Mouse (Mus musculus): Measurements from ENCODE around the gene Fbxw24.
"Not testable (repeated sequence)": the region's sequence is repeated elsewhere in the genome, so short reads cannot be mapped to it uniquely, and the experiment has no call there.

Gene Fbxw24

DNA sequence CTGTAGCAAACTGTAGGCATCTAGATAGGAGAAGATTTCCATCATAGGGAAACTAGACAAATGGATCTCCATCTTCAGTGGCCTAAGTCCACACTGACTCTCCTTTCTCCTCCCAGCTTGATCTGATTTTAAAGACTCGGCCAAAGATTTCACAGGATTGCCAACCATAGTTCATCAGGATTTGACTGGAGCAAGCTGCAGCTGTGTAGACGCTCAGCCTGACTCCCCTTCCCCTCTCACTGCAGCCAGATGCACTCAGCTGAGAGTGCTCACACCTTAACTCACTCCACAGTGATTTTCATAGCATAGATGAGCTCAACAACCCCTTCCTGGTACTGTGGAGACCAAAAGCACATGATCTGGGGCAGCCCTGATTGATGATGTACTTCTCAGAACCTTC, at the start of gene Fbxw24:
Gene Fbxw24 (minus strand): TSS at position 101 of the 400 bp plus-strand sequence.
- DNase-seq, result not testable (repeated sequence)

GRCm38 (mm10) chr9:109664552-109664951, 38.7 kb upstream of the Fbxw24 start, which contains the start of gene Fbxw25:
Gene Fbxw25 (minus strand): TSS chr9:109664652.
- not testable (repeated sequence) for DNase-seq

DNA sequence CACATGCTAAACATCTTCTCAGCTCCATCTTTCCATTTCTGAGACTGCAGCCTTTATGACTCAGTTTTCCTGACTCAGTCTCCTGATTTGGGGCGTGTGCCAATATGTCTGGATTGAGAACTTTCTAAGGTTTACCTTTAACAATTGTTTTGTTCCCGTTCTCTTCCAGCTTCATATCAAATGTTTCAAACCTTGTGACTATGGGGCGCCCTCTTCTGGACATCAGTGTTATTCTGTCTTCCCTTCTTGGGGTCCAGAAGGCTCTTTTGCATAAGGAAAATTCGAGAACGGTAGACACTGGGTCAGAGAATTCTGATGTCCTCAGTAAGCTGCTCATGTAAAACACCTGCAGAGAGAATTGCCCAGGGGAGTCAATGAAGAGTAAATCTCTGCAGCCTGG, 19.0 kb downstream of the Fbxw24 start:
- peak; percentile 59 for DNase-seq

DNA sequence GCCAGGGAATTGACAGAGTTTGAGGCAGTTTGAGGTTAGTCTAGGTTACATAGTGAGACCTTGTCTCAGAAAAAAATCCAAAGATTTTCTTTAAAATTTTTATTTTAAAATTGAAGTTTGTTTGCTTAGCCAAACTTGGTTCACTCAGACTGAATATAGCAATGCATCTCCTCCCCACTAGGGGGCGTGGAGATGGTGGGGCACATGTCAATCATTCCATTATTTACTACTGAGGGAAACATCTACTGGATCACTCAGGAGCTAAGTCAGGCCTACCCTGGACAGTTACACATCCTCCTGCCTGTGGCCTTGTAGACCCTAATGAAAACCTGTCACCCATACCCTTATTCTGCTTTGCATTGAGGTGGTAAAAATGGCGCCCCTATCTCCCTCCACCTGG, 23.7 kb downstream of the Fbxw24 start:
- peak; percentile 2 for DNase-seq

- no peak for DNase-seq
These were observed 28.6 kb downstream of the Fbxw24 start for GRCm38 (mm10) chr9:109597226-109597625.

- DNase-seq, result no peak
These were observed 31.0 kb downstream of the Fbxw24 start for GRCm38 (mm10) chr9:109594866-109595265.

DNA sequence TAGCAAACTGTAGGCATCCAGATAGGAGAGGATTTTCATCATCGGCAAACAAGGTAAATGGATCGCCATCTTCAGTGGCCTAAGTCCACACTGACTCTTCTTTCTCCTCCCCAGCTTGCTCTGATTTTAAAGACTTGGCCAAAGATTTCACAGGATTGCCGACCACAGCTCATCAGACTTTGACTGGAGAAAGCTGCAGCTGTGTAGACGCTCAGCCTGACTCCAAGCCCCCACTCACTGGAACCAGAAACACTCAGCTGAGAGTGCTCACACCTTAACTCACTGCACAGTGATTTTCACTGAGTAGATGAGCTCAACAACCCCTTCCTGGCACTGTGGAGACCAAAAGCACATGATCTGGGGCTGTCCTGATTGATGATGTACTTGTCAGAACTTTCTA, 57.7 kb downstream of the Fbxw24 start, which contains the start of gene Fbxw15:
Gene Fbxw15 (minus strand): TSS at position 101 of the 400 bp plus-strand sequence.
- not testable (repeated sequence) for DNase-seq

DNA sequence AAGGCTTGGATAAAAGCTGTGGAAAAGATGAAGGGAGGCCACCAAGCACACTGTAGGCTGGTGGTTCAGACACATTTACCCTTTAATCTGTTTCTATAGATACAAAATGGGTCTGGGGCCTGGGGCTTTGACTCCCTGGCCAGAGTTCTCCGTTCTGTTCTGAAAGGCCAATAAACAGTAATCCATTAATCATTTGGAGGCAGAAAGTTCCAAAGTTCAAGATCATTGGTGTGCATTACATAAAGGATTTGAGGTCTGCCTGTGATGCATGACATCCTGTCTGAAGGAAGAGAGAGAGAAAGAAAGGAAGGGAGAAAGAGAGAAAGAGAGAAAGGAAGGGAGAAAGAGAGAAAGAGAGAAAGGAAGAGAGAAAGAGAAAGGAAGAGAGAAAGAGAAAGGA, 60.3 kb downstream of the Fbxw24 start:
- peak; percentile 85 for DNase-seq

GRCm38 (mm10) chr9:109562106-109562505, 63.8 kb downstream of the Fbxw24 start:
- not testable (repeated sequence) for DNase-seq

- no peak for DNase-seq
These were observed 73.4 kb downstream of the Fbxw24 start for GRCm38 (mm10) chr9:109552483-109552882.
